Mouse (Mus musculus) ovary, postnatal 14 days (tissue): ENCODE results near the gene Ccdc103.

Source experiments
- DNase-seq: peaks from one replicate; pipeline ENCODE4 v3.0.0; 2022; ENCODE audit warnings: low spot score

Gene Ccdc103

DNA sequence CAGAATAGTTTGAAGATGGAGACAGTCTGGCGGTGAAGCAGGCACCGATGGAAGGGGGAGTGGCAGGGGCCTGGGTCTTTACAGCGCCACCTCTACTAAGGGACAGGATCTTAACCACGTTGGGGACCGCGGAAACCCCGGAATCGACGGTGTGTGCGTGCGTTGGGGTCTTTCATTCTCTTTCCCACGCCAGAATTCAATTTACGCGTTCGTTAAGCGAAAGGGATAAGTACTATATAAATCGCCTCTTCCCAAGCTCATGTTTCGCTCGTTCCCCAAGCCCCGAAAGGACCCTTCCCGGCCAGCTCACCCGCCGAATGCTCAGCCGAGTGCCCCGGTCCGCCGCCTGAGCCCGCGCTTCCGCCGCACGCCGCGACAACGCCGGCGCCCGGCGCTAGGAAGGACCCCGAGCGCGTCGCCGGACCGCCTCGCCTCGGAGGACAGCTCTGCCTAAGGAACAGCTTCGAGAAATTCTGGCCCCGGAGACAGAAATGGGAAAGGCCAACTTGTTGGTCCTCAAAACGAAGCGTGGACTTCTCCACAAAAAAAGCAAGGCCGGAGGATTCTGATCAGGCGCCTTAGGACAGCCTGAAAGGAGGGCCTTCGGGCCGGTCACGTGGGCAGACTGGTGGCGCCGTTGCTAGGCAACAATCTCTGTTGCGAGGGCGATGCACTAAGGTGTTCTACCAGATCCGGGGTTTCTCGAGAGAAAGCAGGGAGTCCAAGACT, at the start of gene Ccdc103, which contains the start of gene Eftud2:
TSS of gene Ccdc103 (plus strand) at position 620 of the 729 bp plus-strand sequence.
TSS of gene Eftud2 (minus strand) at position 401 of the 729 bp plus-strand sequence.
- DNase-seq = peak; percentile 93

DNA sequence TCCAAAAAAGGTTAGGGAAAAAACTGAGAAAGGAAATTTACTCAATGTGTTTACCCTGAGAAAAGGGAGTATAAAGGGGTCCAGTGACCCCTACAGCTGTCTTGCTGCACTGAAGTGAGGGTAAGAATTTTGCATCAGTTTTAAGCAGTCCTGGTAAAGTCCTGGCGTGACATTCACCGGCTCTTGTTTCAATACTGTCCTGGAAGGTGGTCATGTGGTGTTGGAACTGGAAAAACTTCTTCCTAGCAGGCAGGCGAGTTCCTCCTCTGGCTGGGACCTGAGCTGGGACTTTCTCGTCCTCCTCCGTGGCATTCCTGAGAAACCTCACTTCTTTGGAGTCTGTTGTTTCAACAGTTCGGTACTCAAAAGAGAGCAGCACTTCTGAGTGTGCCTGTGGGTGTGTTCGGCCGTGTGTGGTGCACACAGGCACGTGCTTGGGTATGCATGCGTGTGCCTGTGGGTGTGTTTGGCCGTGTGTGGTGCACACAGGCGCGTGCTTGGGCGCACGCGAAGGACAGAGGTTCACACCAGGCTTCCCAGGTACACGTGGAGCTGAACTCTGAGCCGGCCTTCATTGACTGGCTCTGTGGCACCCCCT, 48.2 kb upstream of the Ccdc103 start:
- no peak for DNase-seq

DNA sequence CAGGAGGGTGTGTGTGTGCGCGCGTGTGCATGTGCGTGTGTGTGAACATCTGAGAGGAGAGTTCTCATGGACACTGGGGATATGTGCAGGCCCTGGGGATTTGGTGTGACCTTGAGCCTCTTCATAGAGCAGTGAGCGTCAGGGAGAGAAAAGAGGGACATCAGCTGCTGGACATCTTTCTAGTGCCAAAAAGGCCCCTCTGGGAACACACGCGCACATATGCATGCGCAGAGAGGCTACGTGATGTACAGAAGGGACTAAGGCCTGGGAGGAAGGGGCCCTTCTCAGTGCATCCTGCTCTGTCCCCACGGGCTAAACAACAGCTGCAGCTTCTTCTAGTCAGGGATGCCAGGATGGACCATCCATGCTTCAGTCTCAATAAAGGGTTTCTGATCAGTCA, 46.8 kb upstream of the Ccdc103 start:
- DNase-seq = no peak

DNA sequence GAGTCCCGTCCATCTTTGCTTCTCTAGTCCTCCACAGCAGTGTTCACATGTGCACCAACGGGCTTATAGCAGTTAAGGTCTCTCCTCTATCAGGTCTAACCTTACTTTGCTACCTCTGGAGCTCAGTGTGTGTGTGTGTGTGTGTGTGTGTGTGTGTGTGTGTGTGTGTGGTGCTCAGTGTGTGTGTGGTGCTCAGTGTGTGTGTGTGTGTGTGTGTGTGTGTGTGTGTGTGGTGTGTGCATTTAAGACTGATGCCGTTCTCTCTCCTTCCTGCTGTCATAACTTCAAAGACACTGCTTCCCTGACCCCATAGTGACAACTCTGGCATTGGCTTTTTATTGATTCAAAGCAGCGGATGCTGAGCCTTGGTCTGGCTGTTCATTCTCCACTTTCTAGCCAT, 45.5 kb upstream of the Ccdc103 start, which contains the start of gene Higd1b:
TSS of gene Higd1b (plus strand) at position 301 of the 400 bp plus-strand sequence.
- no peak for DNase-seq

DNA sequence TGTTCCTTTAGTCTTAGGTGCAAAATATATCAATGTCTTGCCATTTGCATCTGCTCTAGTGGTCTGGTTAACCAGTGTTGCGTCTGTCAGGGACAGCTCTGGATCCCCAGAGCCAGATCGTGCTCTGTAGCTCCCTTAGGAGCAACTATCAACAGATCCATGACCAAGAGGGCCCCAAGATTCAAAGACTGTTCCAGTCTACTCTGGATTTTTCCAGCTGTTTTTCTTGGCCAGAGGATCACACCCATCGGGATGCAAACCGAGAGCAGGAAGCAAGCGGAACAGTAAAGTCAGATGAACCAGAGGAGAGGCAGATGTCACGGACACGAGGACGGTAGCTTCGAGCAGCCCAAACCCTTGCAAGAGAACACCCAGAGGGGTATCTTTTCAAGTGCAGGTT, 44.9 kb upstream of the Ccdc103 start:
- DNase-seq = no peak

- no peak for DNase-seq
Observed at GRCm38 (mm10) chr11:102837385-102837784, 43.6 kb upstream of the Ccdc103 start.

GRCm38 (mm10) chr11:102838126-102838525, 42.9 kb upstream of the Ccdc103 start:
- no peak for DNase-seq

DNA sequence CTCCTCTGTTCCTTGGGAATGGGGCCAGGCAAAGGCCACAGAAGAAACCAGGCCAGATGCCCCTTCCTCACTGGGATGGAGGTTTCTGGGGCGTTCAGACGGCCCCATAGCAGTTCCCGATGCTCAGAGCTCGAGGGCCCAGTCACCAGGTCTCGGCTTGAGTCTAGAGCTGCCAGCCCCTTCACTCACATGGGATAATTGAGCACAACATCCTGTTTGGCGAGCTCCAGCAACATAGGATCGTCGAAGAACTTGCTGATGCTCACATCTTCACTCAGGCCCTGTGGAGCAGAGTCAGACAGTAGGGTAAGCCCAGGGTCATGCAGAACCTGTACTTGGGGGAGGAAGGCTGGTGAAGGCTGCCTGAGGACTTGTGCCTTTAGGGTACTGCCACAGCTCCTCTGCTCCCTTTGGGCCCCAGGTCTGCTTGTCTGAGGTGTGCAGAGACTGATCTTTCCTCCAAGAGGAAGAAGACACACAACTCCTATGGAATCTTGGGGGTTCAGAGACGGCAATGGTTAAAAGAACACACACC, 42.3 kb upstream of the Ccdc103 start:
- no peak for DNase-seq

GRCm38 (mm10) chr11:102845926-102846325, 35.1 kb upstream of the Ccdc103 start:
- DNase-seq = no peak

DNA sequence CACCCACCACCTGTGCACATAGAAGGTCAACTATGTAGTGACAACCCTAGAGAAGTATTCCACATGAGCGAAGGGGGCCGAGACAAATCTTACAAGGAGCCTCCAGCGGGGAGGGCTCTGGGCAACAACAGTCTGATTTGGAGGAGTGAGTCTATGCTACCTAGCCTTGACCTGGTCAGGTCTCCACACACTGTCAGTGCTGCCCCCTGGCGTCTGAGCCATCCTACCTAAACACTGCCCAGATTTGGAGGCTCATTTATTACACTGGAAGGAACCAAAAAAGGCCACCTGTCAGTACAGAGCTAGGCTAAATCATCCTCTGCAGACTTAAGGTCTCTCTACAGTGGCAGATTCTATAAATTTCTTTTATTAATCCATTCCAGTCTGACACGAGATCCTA, 29.1 kb upstream of the Ccdc103 start:
- peak; percentile 67 for DNase-seq

DNA sequence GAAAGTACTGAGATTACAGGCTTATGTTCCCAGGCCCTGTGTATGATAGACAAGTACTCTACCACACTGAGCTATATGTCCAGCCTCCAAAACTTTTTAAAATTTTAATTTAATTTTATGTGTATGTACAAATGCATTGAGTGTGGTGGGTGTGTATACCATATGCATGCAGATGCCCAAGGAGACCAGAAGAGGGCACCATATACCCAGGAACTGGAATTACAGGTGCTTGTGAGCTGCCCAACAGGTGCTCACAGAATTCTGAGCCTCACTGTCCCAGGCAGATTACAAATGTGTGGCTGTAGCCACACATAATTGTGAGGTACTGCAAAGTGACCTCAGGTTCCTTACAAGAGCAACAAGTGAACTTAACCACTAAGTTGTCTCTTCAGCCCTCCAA, 27.2 kb upstream of the Ccdc103 start:
- no peak for DNase-seq

GRCm38 (mm10) chr11:102855941-102856340, 25.1 kb upstream of the Ccdc103 start:
- DNase-seq = no peak

DNA sequence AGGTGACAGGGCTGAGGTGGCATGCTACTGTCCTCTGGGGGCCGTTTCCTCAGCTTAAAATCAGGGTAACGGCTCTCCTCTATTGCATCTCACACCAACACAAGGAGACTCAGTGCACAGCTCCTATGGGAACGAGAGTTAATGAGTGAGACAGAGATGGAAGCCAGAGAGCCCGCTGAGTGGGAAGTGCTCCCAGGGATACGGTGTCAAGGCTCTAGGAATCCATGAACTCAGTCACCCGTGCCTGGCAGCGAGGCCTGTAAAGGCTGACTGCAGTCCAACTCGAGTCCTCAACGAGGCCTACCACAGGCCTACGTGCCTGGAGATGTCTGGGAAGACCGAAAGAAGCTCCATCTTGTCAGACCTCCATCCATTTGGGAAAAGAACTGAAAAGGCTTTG, 22.1 kb upstream of the Ccdc103 start:
- no peak for DNase-seq

- no peak for DNase-seq
Observed at GRCm38 (mm10) chr11:102859933-102860332, 21.1 kb upstream of the Ccdc103 start.

GRCm38 (mm10) chr11:102864272-102864671, 16.7 kb upstream of the Ccdc103 start:
- peak; percentile 59 for DNase-seq

GRCm38 (mm10) chr11:102874801-102875334, 6.1 kb upstream of the Ccdc103 start:
- DNase-seq = no peak

GRCm38 (mm10) chr11:102879558-102879957, 1.4 kb upstream of the Ccdc103 start:
- no peak for DNase-seq

- no peak for DNase-seq
Observed at GRCm38 (mm10) chr11:102881314-102882198, 552 bp downstream of the Ccdc103 start.

GRCm38 (mm10) chr11:102884616-102885219, 3.7 kb downstream of the Ccdc103 start, which contains the start of gene Fam187a:
Gene Fam187a (plus strand): TSS chr11:102885169.
- DNase-seq = no peak

GRCm38 (mm10) chr11:102887433-102887832, 6.4 kb downstream of the Ccdc103 start:
- no peak for DNase-seq

DNA sequence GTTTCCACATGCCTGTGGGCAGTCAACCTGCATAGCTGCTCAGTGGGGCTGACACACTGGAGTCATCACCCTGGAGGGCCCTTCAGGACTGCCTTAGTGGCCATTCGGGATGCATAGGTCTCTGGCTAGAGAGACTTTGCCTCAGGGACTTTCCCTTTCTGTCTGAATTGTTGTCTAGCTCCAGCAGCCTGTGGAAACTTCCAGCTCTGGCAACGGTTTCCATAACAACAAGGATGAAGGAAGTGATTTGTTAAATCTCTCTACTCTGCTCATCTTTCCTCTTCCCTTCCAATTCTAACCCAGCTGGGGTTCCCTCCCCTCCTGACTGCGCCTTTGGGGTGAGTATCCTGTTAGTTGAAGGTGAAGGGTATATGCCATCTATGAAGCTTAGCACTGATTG, 7.1 kb downstream of the Ccdc103 start:
- no peak for DNase-seq

GRCm38 (mm10) chr11:102890096-102890495, 9.1 kb downstream of the Ccdc103 start:
- DNase-seq = no peak
